Mouse (Mus musculus): ENCODE measurements around the gene Cyb561d2.
"Not testable (repeated sequence)": the region's sequence is repeated elsewhere in the genome, so short reads cannot be mapped to it uniquely, and the experiment has no call there.

The Cyb561d2 gene

GRCm38 (mm10) chr9:107541474-107542351 lies at the start of gene Cyb561d2, which contains the start of gene Nprl2:
Gene Cyb561d2, minus strand, starts transcription at chr9:107542193.
Gene Nprl2, plus strand, starts transcription at chr9:107542226.
- DNase-seq (ENCODE audit: extremely low spot score) = peak; percentile 96

- no peak for DNase-seq (ENCODE audit: extremely low spot score)
Observed at GRCm38 (mm10) chr9:107590773-107591060, 48.7 kb upstream of the Cyb561d2 start.

DNA sequence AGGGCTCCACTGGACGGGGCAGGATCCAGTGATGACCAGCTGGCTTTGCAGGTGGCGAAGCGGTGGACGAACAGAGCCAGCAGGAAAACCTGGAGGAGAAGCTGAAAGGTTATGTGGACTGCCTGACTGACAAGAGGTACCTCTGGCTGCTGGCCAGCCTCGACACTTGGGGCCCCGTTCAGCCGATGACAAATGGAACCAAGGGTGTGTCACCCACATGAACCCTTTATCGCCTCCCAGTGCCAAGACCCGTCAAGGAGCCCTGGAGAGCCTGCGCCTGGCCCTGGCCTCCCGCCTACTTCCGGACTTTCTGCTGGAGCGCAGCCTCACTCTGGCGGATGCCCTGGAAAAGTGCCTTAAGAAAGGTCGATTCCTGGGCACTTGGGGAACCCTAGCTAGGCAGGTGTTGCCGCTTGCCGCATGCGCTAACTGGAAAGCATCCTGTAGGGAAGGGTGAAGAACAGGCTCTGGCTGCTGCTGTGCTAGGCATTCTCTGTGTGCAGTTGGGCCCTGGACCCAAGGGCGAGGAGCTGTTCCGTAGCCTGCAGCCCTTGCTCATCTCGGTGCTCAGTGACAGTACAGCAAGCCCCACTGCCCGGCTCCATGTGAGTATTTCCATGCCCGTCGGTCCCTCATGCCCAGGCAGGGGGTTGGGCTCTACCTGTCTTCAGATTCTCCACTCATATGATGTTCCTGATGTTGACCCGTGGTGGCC lies 48.2 kb upstream of the Cyb561d2 start:
- no peak for DNase-seq (ENCODE audit: extremely low spot score)

DNA sequence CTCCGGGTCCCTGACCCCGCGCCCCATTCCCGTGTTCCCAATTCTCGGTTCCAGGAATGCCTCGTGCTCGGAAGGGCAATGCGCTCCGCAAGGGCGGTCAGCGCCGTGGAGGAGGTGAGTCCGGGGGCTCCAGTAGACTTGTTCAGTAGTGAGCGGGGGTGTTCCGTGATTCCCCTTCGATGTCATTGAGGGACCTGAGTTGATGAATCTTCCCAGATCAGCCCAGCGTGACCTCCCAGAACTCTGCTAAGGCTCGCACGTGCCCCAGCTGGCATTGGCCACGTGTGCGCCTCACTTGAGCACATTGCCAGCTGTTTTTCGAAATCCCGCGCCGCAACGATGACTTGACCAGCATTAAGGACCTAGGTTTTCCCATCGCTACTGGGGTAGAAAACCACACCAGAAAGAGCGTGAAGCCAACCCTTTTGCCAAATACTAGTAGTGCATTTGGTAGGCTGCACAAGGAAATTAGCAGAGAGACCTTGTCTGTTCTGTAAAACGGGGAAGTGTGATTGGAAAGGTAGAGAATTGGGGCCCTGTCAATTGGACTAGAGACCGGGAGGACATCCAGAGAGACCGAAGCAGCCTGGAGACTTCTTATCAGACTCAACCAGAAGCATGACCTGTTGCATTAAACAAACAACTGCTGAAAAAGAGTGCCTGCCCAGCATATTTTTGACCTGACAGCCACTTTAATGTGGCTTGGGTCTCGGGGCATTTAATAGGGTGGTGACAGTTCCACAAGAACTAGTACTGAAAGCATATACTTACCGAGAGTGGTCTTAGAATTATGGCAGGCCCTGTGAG lies 46.0 kb upstream of the Cyb561d2 start:
- no peak for DNase-seq (ENCODE audit: extremely low spot score)

GRCm38 (mm10) chr9:107586974-107587832 lies 45.2 kb upstream of the Cyb561d2 start, which contains the start of gene Ifrd2:
Gene Ifrd2, plus strand, starts transcription at chr9:107587642.
- peak; percentile 95 for DNase-seq (ENCODE audit: extremely low spot score)

GRCm38 (mm10) chr9:107586504-107586903 lies 44.5 kb upstream of the Cyb561d2 start:
- no peak for DNase-seq (ENCODE audit: extremely low spot score)

- no peak for DNase-seq (ENCODE audit: extremely low spot score)
Observed at GRCm38 (mm10) chr9:107583174-107583573, 41.2 kb upstream of the Cyb561d2 start.

GRCm38 (mm10) chr9:107582509-107583062 lies 40.6 kb upstream of the Cyb561d2 start:
- DNase-seq (ENCODE audit: extremely low spot score) = no peak

- no peak for DNase-seq (ENCODE audit: extremely low spot score)
Observed at GRCm38 (mm10) chr9:107581584-107581983, 39.6 kb upstream of the Cyb561d2 start.

DNA sequence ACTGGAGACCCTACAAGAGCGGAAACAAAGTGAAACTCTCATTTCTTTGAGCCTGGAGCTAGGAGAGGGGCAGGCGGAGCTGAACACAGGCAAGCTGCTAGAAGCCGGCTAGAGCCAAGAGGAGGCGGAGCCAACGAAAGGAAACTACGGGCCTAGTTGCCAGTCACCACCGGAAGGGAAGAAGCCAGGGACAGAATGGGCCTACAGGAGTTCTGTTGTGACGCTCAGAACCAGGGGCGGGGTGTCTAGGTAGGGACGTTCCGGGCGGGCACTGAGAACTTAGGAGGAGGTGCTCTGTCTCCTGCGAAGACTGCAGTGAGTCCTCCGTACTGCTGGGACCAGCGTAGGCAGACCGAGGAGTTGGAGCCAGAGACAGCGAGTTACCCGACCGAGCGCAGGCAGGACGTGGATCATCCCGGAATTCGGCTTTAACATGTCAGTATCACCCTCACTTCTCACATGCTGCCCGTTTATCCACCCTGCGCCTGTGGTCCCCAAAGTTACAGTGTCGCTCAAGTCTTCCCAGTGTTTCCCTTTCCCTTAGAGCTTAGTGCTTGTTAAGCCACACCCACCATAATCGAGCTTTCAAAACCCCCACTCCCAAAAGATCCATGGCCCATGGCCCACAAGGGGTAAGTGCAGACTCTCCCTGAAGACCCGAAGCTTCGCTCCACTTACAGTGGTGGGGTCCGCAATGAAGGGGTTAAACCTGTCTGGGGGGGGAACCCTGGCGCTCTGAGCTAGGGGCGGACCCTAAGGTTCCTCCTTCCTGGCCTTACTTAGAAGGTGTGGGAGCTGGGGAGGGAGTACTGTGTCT lies 38.7 kb upstream of the Cyb561d2 start, which contains the start of gene Hyal3:
Gene Hyal3 (plus strand): TSS at position 318 of the 817 bp plus-strand sequence.
- peak; percentile 82 for DNase-seq (ENCODE audit: extremely low spot score)

DNA sequence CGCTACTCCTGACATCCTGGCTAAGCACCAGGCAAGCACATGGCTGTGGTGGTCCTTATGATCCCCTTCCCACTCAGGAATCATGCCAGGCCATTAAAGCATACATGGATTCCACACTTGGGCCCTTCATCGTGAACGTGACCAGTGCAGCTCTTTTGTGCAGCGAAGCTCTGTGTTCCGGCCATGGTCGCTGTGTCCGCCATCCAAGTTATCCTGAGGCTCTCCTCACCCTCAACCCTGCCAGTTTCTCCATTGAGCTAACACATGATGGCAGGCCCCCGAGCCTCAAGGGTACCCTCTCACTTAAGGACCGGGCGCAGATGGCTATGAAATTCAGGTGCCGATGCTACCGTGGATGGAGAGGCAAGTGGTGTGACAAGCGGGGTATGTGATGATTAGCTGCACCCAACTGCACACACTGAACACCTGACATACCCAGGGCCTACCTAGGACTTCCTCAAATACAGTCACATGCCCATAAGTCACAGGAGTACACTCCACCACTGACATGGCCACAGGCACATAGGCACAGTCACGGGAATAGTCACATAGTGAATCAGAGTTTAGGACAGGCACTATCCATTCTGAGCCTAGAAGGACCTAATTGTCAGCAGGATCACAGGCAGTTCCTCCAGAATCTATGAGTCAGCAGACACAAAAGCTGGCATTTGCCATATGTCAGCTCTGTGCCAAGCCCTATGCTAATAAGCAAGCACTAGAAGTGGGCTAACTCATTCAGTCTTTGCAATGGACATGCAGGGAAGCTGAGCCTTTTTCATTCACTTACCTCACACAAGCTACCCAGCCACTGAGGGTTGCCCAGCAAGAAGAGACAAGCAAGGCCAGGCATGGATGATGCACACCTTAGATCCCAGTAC lies 37.3 kb upstream of the Cyb561d2 start:
- no peak for DNase-seq (ENCODE audit: extremely low spot score)

GRCm38 (mm10) chr9:107578587-107578986 lies 36.6 kb upstream of the Cyb561d2 start, which contains the start of gene Naa80:
Gene Naa80, plus strand, starts transcription at chr9:107578887.
- DNase-seq (ENCODE audit: extremely low spot score) = no peak

DNA sequence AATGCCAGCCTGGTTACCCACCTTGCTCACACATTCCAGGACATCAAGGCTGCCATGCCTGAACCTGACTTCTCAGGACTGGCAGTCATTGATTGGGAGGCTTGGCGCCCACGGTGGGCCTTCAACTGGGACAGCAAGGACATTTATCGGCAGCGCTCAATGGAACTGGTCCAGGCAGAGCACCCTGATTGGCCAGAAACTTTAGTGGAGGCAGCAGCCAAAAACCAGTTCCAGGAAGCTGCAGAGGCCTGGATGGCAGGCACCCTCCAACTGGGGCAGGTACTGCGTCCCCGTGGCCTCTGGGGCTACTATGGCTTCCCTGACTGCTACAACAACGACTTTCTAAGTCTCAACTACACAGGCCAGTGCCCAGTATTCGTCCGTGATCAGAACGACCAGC lies 35.9 kb upstream of the Cyb561d2 start:
- no peak for DNase-seq (ENCODE audit: extremely low spot score)

DNA sequence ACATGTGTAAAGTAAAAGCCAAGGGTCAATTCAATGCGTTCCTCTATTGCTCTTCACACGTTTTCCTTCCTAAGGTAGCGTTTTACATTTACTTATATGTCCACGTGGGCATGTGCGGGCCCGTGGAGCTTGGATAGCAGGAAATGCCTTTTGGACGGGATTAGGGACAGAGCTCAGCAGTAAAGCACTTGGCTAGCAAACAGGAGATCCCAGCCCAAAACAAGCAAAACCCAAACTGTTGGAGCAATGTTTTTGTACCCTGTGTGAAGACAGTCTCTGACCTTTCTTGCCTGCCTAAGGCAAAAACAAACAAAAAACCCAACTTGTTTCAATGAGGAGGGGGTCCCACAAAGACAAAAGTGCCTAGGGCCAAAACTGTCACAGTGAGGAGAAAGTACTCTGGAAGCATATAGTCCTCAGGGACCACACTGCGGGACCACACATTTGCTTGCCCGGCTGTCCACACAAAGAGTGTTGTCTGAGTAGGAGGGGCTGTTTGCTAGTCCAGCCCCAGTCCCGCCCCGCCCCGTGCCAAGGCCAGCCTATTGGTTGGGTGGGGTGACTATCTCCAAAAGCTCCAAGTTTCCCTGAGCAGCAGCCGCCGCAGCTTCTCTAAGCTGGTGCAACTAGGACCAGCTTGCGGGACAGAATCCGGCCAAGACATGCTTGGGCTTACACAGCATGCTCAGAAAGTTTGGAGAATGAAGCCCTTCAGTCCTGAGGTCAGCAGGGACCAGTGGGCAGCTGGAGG lies 34.5 kb upstream of the Cyb561d2 start, which contains the start of gene Hyal1:
Gene Hyal1 (plus strand): TSS at position 571 of the 751 bp plus-strand sequence.
- DNase-seq (ENCODE audit: extremely low spot score) = peak; percentile 87

GRCm38 (mm10) chr9:107575579-107576356 lies 33.8 kb upstream of the Cyb561d2 start:
- DNase-seq (ENCODE audit: extremely low spot score) = no peak

- DNase-seq (ENCODE audit: extremely low spot score) = not testable (repeated sequence)
Observed at GRCm38 (mm10) chr9:107573774-107574173, 31.8 kb upstream of the Cyb561d2 start.

GRCm38 (mm10) chr9:107572327-107572662 lies 30.3 kb upstream of the Cyb561d2 start:
- DNase-seq (ENCODE audit: extremely low spot score) = no peak
